Mouse (Mus musculus) neural tube, embryonic 11.5 days (tissue): ENCODE results near the gene Kdm2b. TPM values are rescaled to one million over a fixed set of nuclear protein-coding genes. Genes with fewer than 3 reads are reported as not detected.

Experiments
- ATAC-seq: fragments of 200-750 bp; cut with Nextera tagmentation; 2 replicates; pipeline ENCODE4 v1.8.0; 2017; ENCODE audit warnings: moderate number of reproducible peaks, mild to moderate bottlenecking, moderate TSS enrichment, moderate library complexity; ENCODE audit not compliant: insufficient read depth, low FRiP score, low TSS enrichment
- DNase-seq: peaks from one replicate; pipeline ENCODE4 v3.0.0-alpha.2; 2015; ENCODE audit warnings: low spot score
- H3K27ac ChIP-seq: fragments of 300-500 bp; sonication (generic); 2 replicates; pipeline ENCODE4 v1.5.1; 2014; ENCODE audit warnings: low read depth, mild to moderate bottlenecking, low read length
- H3K27me3 ChIP-seq: fragments of 300-500 bp; sonication (generic); 2 replicates; pipeline ENCODE4 v1.6.1; 2014; ENCODE audit warnings: mild to moderate bottlenecking, low read length, mixed read lengths; ENCODE audit not compliant: control insufficient read depth, insufficient read depth
- H3K36me3 ChIP-seq: fragments of 300-500 bp; sonication (generic); 2 replicates; pipeline ENCODE4 v1.6.1; 2014; ENCODE audit warnings: mild to moderate bottlenecking, low read length, moderate library complexity, mixed read lengths; ENCODE audit not compliant: control insufficient read depth, insufficient read depth
- H3K4me1 ChIP-seq: fragments of 300-500 bp; sonication (generic); 2 replicates; pipeline ENCODE4 v1.6.1; 2014; ENCODE audit warnings: low read length, mixed read lengths; ENCODE audit not compliant: control insufficient read depth, insufficient read depth
- H3K4me2 ChIP-seq: fragments of 300-500 bp; sonication (generic); 2 replicates; pipeline ENCODE4 v1.6.1; 2014; ENCODE audit warnings: low read depth, mild to moderate bottlenecking, moderate library complexity
- H3K4me3 ChIP-seq: fragments of 300-500 bp; sonication (generic); 2 replicates; pipeline ENCODE4 v1.5.1; 2014; ENCODE audit warnings: low read depth, low read length
- H3K9ac ChIP-seq: fragments of 300-500 bp; sonication (generic); 2 replicates; pipeline ENCODE4 v1.6.1; 2014; ENCODE audit warnings: mild to moderate bottlenecking, low read length
- H3K9me3 ChIP-seq: fragments of 300-500 bp; sonication (generic); 2 replicates; pipeline ENCODE4 v1.6.1; 2016; ENCODE audit warnings: low read length; ENCODE audit not compliant: control insufficient read depth
- WGBS: fragments of 180-500 bp; shearing (Covaris S2); extraction: QIAGEN DNeasy Blood & Tissue Kit; methylation state at CpG from one replicate; pipeline ENCODE4 v1.1.7; 2014; 5-methylcytosine and 5-hydroxymethylcytosine counted together
- polyA plus RNA-seq: library from polyadenylated mRNA; unstranded; fragments of >200 nt; fragmentation: Nextera tagmentation; extraction: Ambion mirVana; gene quantifications from 2 replicates; pipeline ENCODE4 v1.2.1, GENCODE M21; 2014

The Kdm2b gene
- polyA plus RNA-seq, 1 experiment from 2014 or later: 70.3 TPM

GRCm38 (mm10) chr5:122881313-122881712 is 108.3 kb downstream of the Kdm2b start:
- no peak overlapping the region for H3K9ac ChIP-seq
- no peak overlapping the region for H3K27ac ChIP-seq
- H3K9me3 ChIP-seq: no peaks in the 10 kb centered on the region
- ATAC-seq (no peak), DNase-seq (peak; percentile 73)
- H3K4me2 ChIP-seq: no peak overlapping the region
- H3K27me3 ChIP-seq: no peaks in the 10 kb centered on the region
- WGBS: 53% methylated on average over 3 of the region's 5 CpGs
- peaks cover 16% of the 10 kb centered on the region for H3K36me3 ChIP-seq
- no peaks in the 10 kb centered on the region for H3K4me1 ChIP-seq
- no peak overlapping the region for H3K4me3 ChIP-seq

- Histone ChIP-seq H3K9me3 (no peaks in the 10 kb centered on the region), H3K27ac (no peak overlapping the region), H3K9ac (no peak overlapping the region), H3K4me2 (no peak overlapping the region), H3K36me3 (peaks cover 16% of the 10 kb centered on the region), H3K4me3 (no peak overlapping the region), H3K4me1 (no peaks in the 10 kb centered on the region), H3K27me3 (no peaks in the 10 kb centered on the region)
- 96% methylated on average over 37 of the region's 37 CpGs for WGBS
- DNase-seq: no peak
- ATAC-seq: no peak
Observed at GRCm38 (mm10) chr5:122880241-122880980, 109.2 kb downstream of the Kdm2b start.

GRCm38 (mm10) chr5:122876671-122877070 is 113.0 kb downstream of the Kdm2b start:
- Histone ChIP-seq H3K27ac (no peak overlapping the region), H3K4me2 (no peak overlapping the region), H3K36me3 (peaks cover 16% of the 10 kb centered on the region), H3K4me3 (no peak overlapping the region), H3K9me3 (no peaks in the 10 kb centered on the region), H3K27me3 (no peaks in the 10 kb centered on the region), H3K9ac (no peak overlapping the region), H3K4me1 (no peaks in the 10 kb centered on the region)
- 83% methylated on average over 3 of the region's 3 CpGs for WGBS
- ATAC-seq (no peak), DNase-seq (no peak)

GRCm38 (mm10) chr5:122874359-122874758 is 115.3 kb downstream of the Kdm2b start:
- WGBS: 87% methylated on average over 3 of the region's 3 CpGs
- Histone ChIP-seq H3K4me1 (no peaks in the 10 kb centered on the region), H3K4me2 (no peak overlapping the region), H3K4me3 (no peak overlapping the region), H3K27ac (no peak overlapping the region), H3K36me3 (peaks cover 12% of the 10 kb centered on the region), H3K9ac (no peak overlapping the region), H3K27me3 (no peaks in the 10 kb centered on the region), H3K9me3 (no peaks in the 10 kb centered on the region)
- DNase-seq (no peak), ATAC-seq (no peak)

GRCm38 (mm10) chr5:122873573-122873972 is 116.0 kb downstream of the Kdm2b start:
- ATAC-seq: no peak
- 80% methylated on average over 2 of the region's 2 CpGs for WGBS
- H3K4me1 ChIP-seq: no peaks in the 10 kb centered on the region
- no peak overlapping the region for H3K27ac ChIP-seq
- DNase-seq: no peak
- H3K9ac ChIP-seq: no peak overlapping the region
- H3K4me2 ChIP-seq: no peak overlapping the region
- no peaks in the 10 kb centered on the region for H3K9me3 ChIP-seq
- H3K4me3 ChIP-seq: no peak overlapping the region
- H3K36me3 ChIP-seq: peaks cover 10% of the 10 kb centered on the region
- no peaks in the 10 kb centered on the region for H3K27me3 ChIP-seq

- H3K27me3 ChIP-seq: no peaks in the 10 kb centered on the region
- peaks cover 5% of the 10 kb centered on the region for H3K36me3 ChIP-seq
Observed at GRCm38 (mm10) chr5:122872626-122873025, 117.0 kb downstream of the Kdm2b start.

GRCm38 (mm10) chr5:122863053-122863452 is 126.6 kb downstream of the Kdm2b start:
- 97% methylated on average over 2 of the region's 2 CpGs for WGBS
- H3K36me3 ChIP-seq: peaks cover 11% of the 10 kb centered on the region
- H3K9ac ChIP-seq: no peak overlapping the region
- H3K4me2 ChIP-seq: no peak overlapping the region
- ATAC-seq (no peak), DNase-seq (no peak)
- no peaks in the 10 kb centered on the region for H3K4me1 ChIP-seq
- H3K27me3 ChIP-seq: no peaks in the 10 kb centered on the region
- H3K9me3 ChIP-seq: no peaks in the 10 kb centered on the region
- no peak overlapping the region for H3K4me3 ChIP-seq
- H3K27ac ChIP-seq: no peak overlapping the region

More at GRCm38 (mm10) chr5:122872626-122873025, 117.0 kb downstream of the Kdm2b start:
- 91% methylated on average over 3 of the region's 3 CpGs for WGBS
- Histone ChIP-seq H3K9ac (no peak overlapping the region), H3K27ac (no peak overlapping the region), H3K9me3 (no peaks in the 10 kb centered on the region), H3K4me2 (no peak overlapping the region), H3K4me1 (no peaks in the 10 kb centered on the region), H3K4me3 (no peak overlapping the region)
- ATAC-seq (no peak), DNase-seq (no peak)

GRCm38 (mm10) chr5:122855858-122856257 is 133.8 kb downstream of the Kdm2b start:
- no peak overlapping the region for H3K4me2 ChIP-seq
- H3K36me3 ChIP-seq: no peaks in the 10 kb centered on the region
- H3K27me3 ChIP-seq: no peaks in the 10 kb centered on the region
- H3K4me1 ChIP-seq: peaks cover 8% of the 10 kb centered on the region
- 83% methylated on average over 3 of the region's 3 CpGs for WGBS
- no peak overlapping the region for H3K4me3 ChIP-seq
- no peak overlapping the region for H3K27ac ChIP-seq
- DNase-seq: no peak
- no peak for ATAC-seq
- H3K9ac ChIP-seq: no peak overlapping the region
- H3K9me3 ChIP-seq: no peaks in the 10 kb centered on the region

- H3K9me3 ChIP-seq: no peaks in the 10 kb centered on the region
Observed at GRCm38 (mm10) chr5:122852611-122853010, 137.0 kb downstream of the Kdm2b start.

More at GRCm38 (mm10) chr5:122852611-122853010, 137.0 kb downstream of the Kdm2b start:
- no peaks in the 10 kb centered on the region for H3K36me3 ChIP-seq
- DNase-seq (no peak), ATAC-seq (no peak)
- H3K4me3 ChIP-seq: no peak overlapping the region
- no peak overlapping the region for H3K4me2 ChIP-seq
- no peak overlapping the region for H3K9ac ChIP-seq
- H3K27me3 ChIP-seq: no peaks in the 10 kb centered on the region
- no peak overlapping the region for H3K27ac ChIP-seq
- 89% methylated on average over 2 of the region's 2 CpGs for WGBS
- H3K4me1 ChIP-seq: peaks cover 11% of the 10 kb centered on the region
